Mouse (Mus musculus) ZHBTc4 (cell line): ENCODE data around the gene Isyna1.

Experiments used
- DNase-seq: peaks from one replicate; pipeline ENCODE4 v3.0.0-alpha.2; 2011; ENCODE audit warnings: low read depth, low spot score

The Isyna1 gene

DNA sequence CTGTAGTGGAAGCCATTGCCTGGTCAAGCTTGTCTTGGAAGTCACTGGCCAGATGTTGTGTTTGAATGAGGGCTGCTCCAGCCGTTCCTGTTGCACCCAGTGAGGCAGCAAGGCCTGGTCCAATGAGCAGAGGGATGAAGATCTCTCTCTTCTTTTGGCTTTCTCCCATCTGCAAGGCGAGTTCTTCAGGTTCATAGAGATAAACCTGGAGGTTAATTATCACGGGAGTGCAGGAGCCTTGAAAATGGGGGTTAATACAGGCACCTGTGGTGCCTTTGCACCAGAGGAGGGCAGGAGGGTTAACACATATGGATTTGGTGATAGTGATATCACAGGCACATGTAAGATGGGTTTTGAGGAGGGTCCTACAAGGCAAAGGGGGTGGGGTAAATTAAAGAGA is 28.0 kb downstream of the Isyna1 start:
- no peak for DNase-seq

- peak; percentile 90 for DNase-seq
These were observed 30.9 kb downstream of the Isyna1 start for GRCm38 (mm10) chr8:70625104-70625503.

GRCm38 (mm10) chr8:70627041-70627440 is 32.9 kb downstream of the Isyna1 start:
- DNase-seq = no peak

GRCm38 (mm10) chr8:70628986-70629490 is 34.9 kb downstream of the Isyna1 start:
- DNase-seq = no peak

DNA sequence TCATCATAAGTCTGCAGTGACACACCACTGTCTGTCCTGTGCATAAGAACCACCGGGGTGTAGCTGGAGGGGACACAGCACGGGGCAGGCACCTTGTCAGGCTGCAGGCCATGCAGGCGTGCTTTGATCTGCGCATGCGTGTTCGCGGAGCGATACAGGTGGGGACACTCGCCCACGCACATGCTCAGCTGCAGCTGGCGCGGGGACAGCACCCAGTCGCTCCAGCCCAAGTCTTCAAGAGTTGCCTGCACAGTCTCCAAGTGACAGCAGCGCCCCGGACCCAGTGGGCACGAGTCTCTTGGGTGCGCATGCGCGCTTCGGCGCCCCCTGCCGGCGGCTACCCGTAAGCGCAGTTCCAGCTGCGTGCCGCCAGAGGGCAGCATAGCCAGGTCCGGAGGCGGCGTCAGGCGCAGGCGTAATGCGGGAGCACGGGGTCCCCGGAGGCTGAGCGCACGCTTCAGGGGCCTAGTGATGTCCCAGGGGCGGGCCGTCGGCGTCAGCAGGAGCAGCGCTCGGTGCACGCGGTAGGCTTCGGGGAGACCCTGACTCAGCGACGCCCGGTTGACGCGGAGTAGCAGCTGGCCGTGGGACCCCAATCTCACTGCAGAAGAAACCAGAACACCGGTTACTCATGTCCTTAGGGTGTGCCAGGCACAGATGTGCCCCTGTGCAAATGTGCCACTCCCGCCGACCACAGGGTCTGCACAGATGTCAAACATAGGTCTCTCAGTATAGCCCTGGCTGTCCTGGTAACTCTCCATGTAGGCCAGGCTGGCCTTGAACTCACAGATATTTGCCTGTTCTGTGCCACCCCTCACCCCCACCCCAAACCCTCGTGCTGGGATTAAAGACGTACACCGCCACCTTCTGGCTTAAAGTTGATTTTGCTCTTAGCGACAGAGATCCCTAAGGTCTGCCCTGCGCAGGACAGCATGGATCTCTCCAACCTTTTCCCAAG is 35.7 kb downstream of the Isyna1 start:
- DNase-seq = peak; percentile 98

- peak; percentile 97 for DNase-seq
These were observed 36.6 kb downstream of the Isyna1 start for GRCm38 (mm10) chr8:70630532-70631381.

DNA sequence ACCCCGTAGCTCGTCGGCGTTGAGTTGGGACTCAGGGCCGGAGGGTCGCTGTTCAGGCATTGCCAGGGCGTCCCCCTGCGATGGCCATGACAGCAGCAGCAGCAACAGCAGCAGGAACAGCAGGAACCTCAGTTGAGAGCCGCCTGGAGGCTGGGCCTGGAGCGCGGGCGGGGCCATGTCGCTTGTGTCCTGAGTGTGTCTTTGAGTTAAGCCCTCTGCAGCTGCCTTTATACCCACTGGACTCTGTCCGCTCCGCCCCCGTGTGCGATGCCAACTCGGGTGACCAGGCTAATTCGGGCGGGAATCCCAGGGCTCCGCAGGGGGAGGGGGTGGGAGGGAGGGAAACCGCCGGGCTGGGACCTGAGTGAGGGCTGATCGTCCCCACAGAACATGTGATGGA is 37.3 kb downstream of the Isyna1 start:
- DNase-seq = peak; percentile 51

DNA sequence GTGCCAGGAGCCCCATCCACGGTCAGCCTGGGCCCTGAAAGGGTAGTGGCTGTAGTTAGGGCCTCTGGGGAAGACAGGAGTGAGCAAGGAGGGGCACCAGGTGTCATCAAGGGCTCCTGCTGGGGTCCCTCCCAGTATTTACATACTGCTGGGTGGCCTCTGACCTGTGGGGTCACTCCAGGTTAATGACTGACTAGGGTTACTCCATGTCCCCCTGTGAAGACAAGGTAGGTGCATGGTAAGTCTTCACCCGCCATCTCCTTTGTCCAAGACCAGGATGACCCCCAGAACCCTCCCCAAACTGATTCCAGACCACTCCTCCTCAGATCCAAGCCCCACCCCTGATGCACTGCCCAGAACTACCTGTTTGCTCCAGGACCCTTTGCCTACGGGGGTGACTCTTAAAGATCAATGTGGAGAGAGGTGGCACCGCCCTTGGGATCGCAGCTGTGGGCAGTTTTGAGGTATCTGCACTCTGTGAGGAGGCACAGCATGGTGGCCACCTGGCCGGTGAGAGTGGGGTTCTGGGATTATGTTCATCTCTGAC is 38.2 kb downstream of the Isyna1 start, which contains the start of gene Gdf15:
TSS of gene Gdf15 (minus strand) at position 111 of the 547 bp plus-strand sequence.
- peak; percentile 69 for DNase-seq

GRCm38 (mm10) chr8:70634066-70634465 is 39.9 kb downstream of the Isyna1 start:
- DNase-seq = no peak

- DNase-seq = no peak
These were observed 41.4 kb downstream of the Isyna1 start for GRCm38 (mm10) chr8:70635527-70635926.

DNA sequence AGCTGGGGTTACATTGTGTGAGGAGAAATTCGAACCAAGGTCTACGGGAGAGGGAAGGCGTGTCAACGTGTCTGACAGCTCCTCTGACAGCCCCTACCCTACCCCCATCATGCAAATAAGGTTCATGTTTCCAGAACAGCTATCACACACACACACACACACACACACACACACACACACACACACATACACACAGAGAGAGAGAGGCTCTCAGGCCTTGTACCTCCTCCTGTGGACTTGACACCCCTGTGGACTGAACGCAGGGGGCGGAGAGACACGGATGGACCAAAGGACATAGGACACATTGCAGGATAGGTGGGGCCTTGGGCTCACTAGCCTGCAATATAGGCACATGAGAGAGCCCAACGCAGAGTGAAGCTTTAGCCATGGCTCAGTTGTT is 42.7 kb downstream of the Isyna1 start:
- no peak for DNase-seq

GRCm38 (mm10) chr8:70638752-70639151 is 44.6 kb downstream of the Isyna1 start:
- peak; percentile 83 for DNase-seq

DNA sequence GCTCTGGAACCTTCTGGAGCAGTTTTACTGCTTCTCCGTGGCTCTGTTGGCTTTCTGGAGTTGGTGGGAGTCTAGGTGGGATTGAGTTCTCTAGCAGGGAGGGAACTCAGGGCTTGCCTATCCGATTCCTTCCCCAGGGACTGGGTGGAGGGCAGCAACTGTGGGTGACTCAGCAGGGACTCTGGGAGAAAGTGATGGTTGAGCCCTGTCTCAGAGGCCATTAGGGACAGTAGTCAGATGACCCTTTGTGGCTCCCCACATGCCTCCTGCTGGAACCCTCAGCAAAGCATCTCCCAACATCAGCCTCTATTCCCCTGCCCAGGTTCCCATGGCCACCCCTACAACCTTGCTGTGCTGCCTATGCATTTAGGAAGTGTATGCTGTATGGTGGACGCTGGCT is 48.8 kb downstream of the Isyna1 start:
- DNase-seq = no peak

DNA sequence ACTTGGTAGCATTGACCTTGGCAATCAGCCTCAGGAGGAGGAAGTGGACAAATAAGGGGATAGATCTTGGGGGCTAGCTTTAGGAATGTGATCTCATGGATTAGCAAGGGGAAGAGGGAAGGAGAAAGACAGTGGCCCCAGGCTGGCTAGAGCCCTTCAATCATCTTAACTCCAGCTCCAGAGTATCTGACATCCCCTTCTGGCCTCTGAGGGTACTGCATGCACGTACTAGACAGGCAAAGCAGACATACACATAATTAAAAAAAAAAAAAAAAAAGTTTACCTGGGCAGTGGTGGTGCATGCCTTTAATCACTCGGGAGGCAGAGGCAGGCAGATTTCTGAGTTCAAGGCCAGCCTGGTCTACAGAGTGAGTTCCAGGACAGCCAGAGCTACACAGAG is 49.9 kb downstream of the Isyna1 start:
- peak; percentile 92 for DNase-seq

GRCm38 (mm10) chr8:70645501-70646224 is 51.5 kb downstream of the Isyna1 start:
- DNase-seq = no peak

DNA sequence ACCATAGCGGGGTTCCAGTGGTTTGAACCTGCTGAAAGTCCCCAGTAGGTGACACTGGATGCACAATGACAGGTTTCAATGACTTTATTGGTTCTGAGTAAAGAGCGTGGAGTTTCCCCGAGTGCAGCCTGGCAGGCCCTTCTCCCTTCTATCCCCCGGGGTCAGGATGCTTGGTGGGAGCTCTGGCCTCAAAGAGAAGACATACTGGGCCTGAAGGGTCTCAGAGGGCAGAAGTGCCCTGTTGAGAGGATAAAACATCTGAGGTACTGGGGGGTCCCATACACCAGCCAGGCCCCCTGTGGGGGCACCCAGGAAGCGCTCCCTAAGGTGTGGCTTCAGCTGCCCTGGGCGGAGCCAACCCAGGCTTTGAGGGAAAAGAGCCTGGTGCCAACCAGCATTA is 52.2 kb downstream of the Isyna1 start:
- no peak for DNase-seq

- no peak for DNase-seq
These were observed 52.6 kb downstream of the Isyna1 start for GRCm38 (mm10) chr8:70646775-70647174.
